Mouse (Mus musculus) left cerebral cortex, adult 2 months (tissue): ENCODE data around the gene Gm5538. TPM values are rescaled to one million over a fixed set of nuclear protein-coding genes. Genes with fewer than 3 reads are reported as not detected.
A peak's percentile ranks its signal among the peaks of the same experiment; 100 is the strongest.

Source experiments
- DNase-seq, 2 experiments: peaks; one replicate each; pipeline ENCODE4 v3.0.0; 2021 to 2022; ENCODE audit warnings: low spot score in 2 of 2, mixed read lengths in 1 of 2; ENCODE audit errors: extremely low spot score in 1 of 2
- H3K27ac ChIP-seq: fragments of 200-600 bp; 2 replicates; pipeline ENCODE4 v1.8.1; 2022
- H3K4me3 ChIP-seq: fragments of 200-600 bp; 2 replicates; pipeline ENCODE4 v1.8.1; 2022
- CTCF ChIP-seq: fragments of 200-600 bp; IDR thresholded peaks from 2 replicates; pipeline ENCODE4 v1.8.1; 2022; ENCODE audit warnings: antibody characterized with exemption, mild to moderate bottlenecking, moderate library complexity
- intact Hi-C: fragments of 180-260 bp; cut with DNase I; formaldehyde crosslinking; loops from one replicate; pipeline ENCODE4 v1.15.1; 2025
- long read RNA-seq, 2 experiments: library from polyadenylated mRNA; stranded (forward); transcript quantifications; one replicate each; pipeline ENCODE4 v2.0.0; 2021; ENCODE audit warnings: borderline mapping rate in 2 of 2
- total RNA-seq, 2 experiments: library from RNA; stranded (reverse); gene quantifications; 2 replicates each; pipeline ENCODE4 v1.2.3; 2021

Gene Gm5538
- total RNA-seq: not detected
- long read RNA-seq, experiment 1: 0 reads
- long read RNA-seq, experiment 2: 0 reads

GRCm38 (mm10) chr3:59729490-59729889 is at the start of gene Gm5538:
Gene Gm5538 (plus strand): TSS chr3:59729790.
- intact Hi-C loops: no loop called here
- H3K4me3 ChIP-seq: no peak within 1 kb of the TSS
- H3K27ac ChIP-seq: no peak within 1 kb of the TSS
- DNase-seq: no peak
- no peak for TF ChIP-seq CTCF

- intact Hi-C loops: no loop called here
- no peak for DNase-seq
- TF ChIP-seq CTCF: no peak
- no peak overlapping the region for H3K27ac ChIP-seq
- H3K4me3 ChIP-seq: no peak overlapping the region
Measured at GRCm38 (mm10) chr3:59697391-59697790, 32.2 kb upstream of the Gm5538 start.

- intact Hi-C loops: no loop called here
- Histone ChIP-seq H3K27ac (no peak overlapping the region), H3K4me3 (no peak overlapping the region)
- no peak for TF ChIP-seq CTCF
- no peak for DNase-seq
Measured at GRCm38 (mm10) chr3:59702614-59703110, 26.9 kb upstream of the Gm5538 start.

- DNase-seq: no peak
- no peak overlapping the region for H3K4me3 ChIP-seq
- intact Hi-C loops: loop anchor here (5.0 to 10.0 kb wide), 2 partner anchors 415 to 563 kb away; no protein-coding TSS in a partner anchor
- H3K27ac ChIP-seq: no peak overlapping the region
- no peak for TF ChIP-seq CTCF
Measured at GRCm38 (mm10) chr3:59739866-59740265, 10.3 kb downstream of the Gm5538 start.

GRCm38 (mm10) chr3:59744181-59744580 is 14.6 kb downstream of the Gm5538 start:
- H3K4me3 ChIP-seq: no peak overlapping the region
- DNase-seq: no peak
- TF ChIP-seq CTCF: peak; percentile 46
- intact Hi-C loops: loop anchor here (5.0 to 10.0 kb wide), 2 partner anchors 419 to 567 kb away; no protein-coding TSS in a partner anchor
- no peak overlapping the region for H3K27ac ChIP-seq

Other genes with a start within 250 kb of the Gm5538 start
- not detected for gene Gm8298, start 131.3 kb downstream of the Gm5538 start, total RNA-seq
- not detected for gene C130079G13Rik, start 195.4 kb downstream of the Gm5538 start, total RNA-seq